Mouse (Mus musculus) olfactory bulb, adult 2 months (tissue): ENCODE results near the gene Gemin5. TPM values are rescaled to one million over a fixed set of nuclear protein-coding genes. Genes with fewer than 3 reads are reported as not detected.

ENCODE experiments used
- H3K27ac ChIP-seq: fragments of 200-500 bp; 2 replicates; pipeline ENCODE4 v1.5.1; 2012; ENCODE audit warnings: low read depth, low read length; ENCODE audit not compliant: insufficient read depth
- H3K4me1 ChIP-seq: fragments of 200-500 bp; 2 replicates; pipeline ENCODE4 v1.6.1; 2012; ENCODE audit warnings: low read length; ENCODE audit not compliant: control insufficient read depth, insufficient read depth
- H3K4me3 ChIP-seq: fragments of 200-500 bp; 2 replicates; pipeline ENCODE4 v1.5.1; 2012; ENCODE audit warnings: mild to moderate bottlenecking, low read depth, low read length, moderate library complexity; ENCODE audit not compliant: insufficient read depth
- CTCF ChIP-seq: fragments of 200-500 bp; IDR thresholded peaks from 2 replicates; pipeline ENCODE4 v1.5.1; 2012; ENCODE audit warnings: low read depth, mild to moderate bottlenecking, low read length, moderate library complexity; ENCODE audit not compliant: insufficient read depth
- POLR2A ChIP-seq: fragments of 200-500 bp; IDR thresholded peaks from 2 replicates; pipeline ENCODE4 v1.6.1; 2012; ENCODE audit warnings: mild to moderate bottlenecking, low read depth, low read length, moderate library complexity; ENCODE audit not compliant: insufficient read depth
- WGBS: fragments of 180-500 bp; shearing (Covaris S2); methylation state at CpG from one replicate; pipeline ENCODE4 v1.1.7; 2018; 5-methylcytosine and 5-hydroxymethylcytosine counted together
- polyA plus RNA-seq: library from polyadenylated mRNA; stranded (reverse); fragments of >200 nt; gene quantifications from 2 replicates; pipeline ENCODE4 v1.2.4, GENCODE M21; 2012; ENCODE audit warnings: low replicate concordance; ENCODE audit not compliant: missing spikeins, insufficient read depth, insufficient read length

Gene Gemin5
- polyA plus RNA-seq, 1 experiment: not detected

- Histone ChIP-seq H3K4me1 (peaks cover 7% of the 10 kb centered on the region), H3K4me3 (peak overlapping the region; percentile 30), H3K27ac (no peak overlapping the region)
- no peak for TF ChIP-seq POLR2A
- no peak for TF ChIP-seq CTCF
- 4% methylated on average over 31 of the region's 38 CpGs for WGBS
Observed at GRCm38 (mm10) chr11:58097621-58098365, 70.5 kb downstream of the Gemin5 start.

- Histone ChIP-seq H3K4me3 (peak overlapping the region; percentile 30; the same call in 1 of the 2 replicates), H3K27ac (no peak overlapping the region), H3K4me1 (peaks cover 8% of the 10 kb centered on the region)
- 40% methylated on average over 20 of the region's 20 CpGs for WGBS
- TF ChIP-seq POLR2A (no peak), CTCF (no peak)
Observed at GRCm38 (mm10) chr11:58096821-58097620, 71.3 kb downstream of the Gemin5 start.

GRCm38 (mm10) chr11:58096160-58096559, 72.2 kb downstream of the Gemin5 start:
- H3K4me1 ChIP-seq: peaks cover 8% of the 10 kb centered on the region
- TF ChIP-seq POLR2A: no peak
- no peak for TF ChIP-seq CTCF
- 75% methylated on average over 5 of the region's 5 CpGs for WGBS

GRCm38 (mm10) chr11:58095561-58095960, 72.8 kb downstream of the Gemin5 start:
- WGBS: 96% methylated on average over 1 of the region's 1 CpGs
- H3K27ac ChIP-seq: no peak overlapping the region
- TF ChIP-seq CTCF: no peak
- TF ChIP-seq POLR2A: no peak
- no peak overlapping the region for H3K4me3 ChIP-seq
- H3K4me1 ChIP-seq: peaks cover 8% of the 10 kb centered on the region

More at GRCm38 (mm10) chr11:58096160-58096559, 72.2 kb downstream of the Gemin5 start:
- Histone ChIP-seq H3K27ac (no peak overlapping the region), H3K4me3 (no peak overlapping the region)

GRCm38 (mm10) chr11:58094766-58095165, 73.6 kb downstream of the Gemin5 start:
- H3K27ac ChIP-seq: no peak overlapping the region
- WGBS: 90% methylated on average over 4 of the region's 4 CpGs
- no peak overlapping the region for H3K4me3 ChIP-seq
- H3K4me1 ChIP-seq: peaks cover 8% of the 10 kb centered on the region
- TF ChIP-seq CTCF (no peak), POLR2A (no peak)

- Histone ChIP-seq H3K27ac (no peak within 1 kb of the TSS), H3K4me1 (peaks cover 8% of the 10 kb centered on the region), H3K4me3 (no peak within 1 kb of the TSS)
- WGBS: 23% methylated on average over 12 of the region's 12 CpGs
- TF ChIP-seq POLR2A: no peak
- no peak for TF ChIP-seq CTCF
Observed at GRCm38 (mm10) chr11:58093021-58093528, 75.3 kb downstream of the Gemin5 start, which contains the start of gene Gm12248. Gene Gm12248 (minus strand): TSS chr11:58093134.

- 70% methylated on average over 4 of the region's 4 CpGs for WGBS
- Histone ChIP-seq H3K4me1 (peaks cover 6% of the 10 kb centered on the region), H3K4me3 (no peak overlapping the region), H3K27ac (no peak overlapping the region)
- no peak for TF ChIP-seq CTCF
- no peak for TF ChIP-seq POLR2A
Observed at GRCm38 (mm10) chr11:58092541-58092940, 75.8 kb downstream of the Gemin5 start.

GRCm38 (mm10) chr11:58081716-58082115, 86.6 kb downstream of the Gemin5 start:
- Histone ChIP-seq H3K4me3 (no peak overlapping the region), H3K4me1 (no peaks in the 10 kb centered on the region), H3K27ac (no peak overlapping the region)
- WGBS: 91% methylated on average over 6 of the region's 6 CpGs
- TF ChIP-seq POLR2A (no peak), CTCF (no peak)

- Histone ChIP-seq H3K27ac (no peak overlapping the region), H3K4me3 (no peak overlapping the region), H3K4me1 (no peaks in the 10 kb centered on the region)
- WGBS: 67% methylated on average over 4 of the region's 4 CpGs
- TF ChIP-seq POLR2A: no peak
- TF ChIP-seq CTCF: no peak
Observed at GRCm38 (mm10) chr11:58077270-58077669, 91.1 kb downstream of the Gemin5 start.
